Mouse (Mus musculus): Measurements from ENCODE around the gene Med27.

DNA sequence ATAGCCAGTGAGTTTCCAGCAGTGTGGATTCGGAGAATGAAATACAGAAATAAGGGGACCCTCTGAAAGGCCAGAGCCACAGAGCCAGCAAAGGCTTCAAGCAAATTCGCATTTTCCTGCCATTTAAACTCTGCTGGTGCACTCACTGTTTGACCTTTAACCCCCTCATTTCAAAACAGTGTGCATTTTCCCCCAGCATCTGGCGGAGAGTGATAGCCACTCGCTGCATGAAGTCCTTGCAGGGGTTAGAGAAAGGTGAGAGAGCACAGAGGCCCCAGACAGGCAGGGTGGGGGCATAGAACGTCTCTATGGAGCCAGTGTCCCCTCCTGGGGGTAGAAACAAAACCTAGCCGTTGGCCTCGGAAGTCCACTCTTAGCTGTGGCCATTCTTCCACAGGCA lies 166.5 kb downstream of the Med27 start:
- TF ChIP-seq POLR2A (IDR thresholded peaks at IDR 0.05; ENCODE audit: low read depth, low read length) (no peak), CTCF (conservative IDR thresholded peaks at IDR 0.05; ENCODE audit: insufficient read depth, insufficient read length, low read depth, low read length) (no peak)

All from kidney, adult 2 months (tissue).